Mouse (Mus musculus) stomach, postnatal 0 days (tissue): ENCODE results near the gene Crybb2.
A peak's percentile ranks its signal among the peaks of the same experiment; 100 is the strongest.

Source experiments
- CTCF ChIP-seq: IDR thresholded peaks from 2 replicates; pipeline ENCODE4 v1.5.1; 2016; ENCODE audit warnings: antibody characterized with exemption, low read depth, mild to moderate bottlenecking, moderate library complexity
- EP300 ChIP-seq: optimal IDR thresholded peaks from 2 replicates; pipeline ENCODE3; 2016; ENCODE audit warnings: antibody characterized with exemption

DNA sequence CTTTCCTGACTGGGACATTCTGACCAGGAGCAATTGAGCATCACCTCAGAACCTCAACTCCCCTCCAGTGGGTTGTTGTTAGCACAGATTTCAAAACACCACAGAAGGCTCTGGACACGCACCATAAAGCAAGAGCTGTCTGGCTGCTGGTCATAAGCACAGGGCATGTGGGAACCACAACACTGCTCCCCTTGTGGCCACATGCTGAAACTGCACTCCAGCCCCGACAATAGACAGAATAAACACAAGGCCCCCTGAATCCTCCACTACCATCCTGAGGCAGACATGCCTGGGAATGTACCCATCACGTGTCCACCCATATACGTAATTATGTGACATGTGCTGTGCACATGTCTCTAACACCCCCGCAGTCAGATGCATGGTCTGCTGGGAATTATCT lies 21.2 kb upstream of the Crybb2 start:
- TF ChIP-seq CTCF (peak; percentile 83), EP300 (no peak)
